Mouse (Mus musculus): Measurements from ENCODE around the gene Fuca1. TPM values are rescaled to one million over a fixed set of nuclear protein-coding genes. Genes with fewer than 3 reads are reported as not detected.

Gene Fuca1
- 100 to 1,000 TPM in 1 of 2 experiments, 10 to 100 TPM in 1; 74.6 to 101 TPM for polyA plus RNA-seq (2017; shearing (Covaris generic))

GRCm38 (mm10) chr4:135920304-135921241 lies at the start of gene Fuca1:
Gene Fuca1 (plus strand): TSS chr4:135920735.

GRCm38 (mm10) chr4:135873526-135874202 lies 46.9 kb upstream of the Fuca1 start, which contains the start of gene Pnrc2:
Gene Pnrc2 (minus strand): TSS chr4:135873850.

GRCm38 (mm10) chr4:135895071-135895571 lies 25.4 kb upstream of the Fuca1 start, which contains the start of gene Cnr2:
Gene Cnr2 (plus strand): TSS chr4:135895394.

GRCm38 (mm10) chr4:135946278-135946658 lies 25.7 kb downstream of the Fuca1 start, which contains the start of gene Hmgcl:
Gene Hmgcl (plus strand): TSS chr4:135946448.

GRCm38 (mm10) chr4:135963457-135964193 lies 43.1 kb downstream of the Fuca1 start, which contains the start of gene Gale:
Gene Gale (plus strand): TSS chr4:135963727.

GRCm38 (mm10) chr4:135972556-135972906 lies 52.0 kb downstream of the Fuca1 start, which contains the start of gene Lypla2:
Gene Lypla2 (minus strand): TSS chr4:135972626.

GRCm38 (mm10) chr4:135986943-135987710 lies 66.6 kb downstream of the Fuca1 start, which contains the start of gene Pithd1:
Gene Pithd1 (minus strand): TSS chr4:135987264.

Other genes with a start within 250 kb of the Fuca1 start
- gene Ifnlr1, start 234.4 kb upstream of the Fuca1 start, polyA plus RNA-seq (2017; shearing (Covaris generic)): under 1 TPM in 1 of 2 experiments, not detected in 1; 0.48 TPM
- gene Il22ra1, start 192.6 kb upstream of the Fuca1 start, polyA plus RNA-seq (2017; shearing (Covaris generic)): under 1 TPM in 1 of 2 experiments, not detected in 1; 0.22 TPM
- gene Myom3, start 161.0 kb upstream of the Fuca1 start, polyA plus RNA-seq (2017; shearing (Covaris generic)): 1 to 10 TPM in 1 of 2 experiments, not detected in 1; 1.1 TPM
- 100 to 1,000 TPM; 116 to 134 TPM for gene Srsf10, start 65.0 kb upstream of the Fuca1 start, polyA plus RNA-seq (2017; shearing (Covaris generic))
- 100 to 1,000 TPM; 194 to 197 TPM for gene Pnrc2, start 46.9 kb upstream of the Fuca1 start, polyA plus RNA-seq (2017; shearing (Covaris generic))
- gene Cnr2, start 25.3 kb upstream of the Fuca1 start, polyA plus RNA-seq (2017; shearing (Covaris generic)): 10 to 100 TPM; 13.2 to 14.8 TPM
- gene Hmgcl, start 25.7 kb downstream of the Fuca1 start, polyA plus RNA-seq (2017; shearing (Covaris generic)): 10 to 100 TPM; 69.9 to 82.9 TPM
- 10 to 100 TPM; 20.6 to 40.7 TPM for gene Gale, start 43.0 kb downstream of the Fuca1 start, polyA plus RNA-seq (2017; shearing (Covaris generic))
- 100 to 1,000 TPM; 306 to 344 TPM for gene Lypla2, start 51.9 kb downstream of the Fuca1 start, polyA plus RNA-seq (2017; shearing (Covaris generic))
- gene Pithd1, start 66.5 kb downstream of the Fuca1 start, polyA plus RNA-seq (2017; shearing (Covaris generic)): 10 to 100 TPM; 68.2 to 78.0 TPM
- gene Eloa, start 101.0 kb downstream of the Fuca1 start, polyA plus RNA-seq (2017; shearing (Covaris generic)): 10 to 100 TPM; 61.6 to 61.8 TPM
- gene Rpl11, start 132.7 kb downstream of the Fuca1 start, polyA plus RNA-seq (2017; shearing (Covaris generic)): 100 to 1,000 TPM; 254 to 257 TPM
- 100 to 1,000 TPM; 145 to 201 TPM for gene Id3, start 222.8 kb downstream of the Fuca1 start, polyA plus RNA-seq (2017; shearing (Covaris generic))

All from inflammation-experienced regulatory T-cells (primary cell).